ENCODE assay signal across 7 mouse cellular contexts in the genomic region with DNA sequence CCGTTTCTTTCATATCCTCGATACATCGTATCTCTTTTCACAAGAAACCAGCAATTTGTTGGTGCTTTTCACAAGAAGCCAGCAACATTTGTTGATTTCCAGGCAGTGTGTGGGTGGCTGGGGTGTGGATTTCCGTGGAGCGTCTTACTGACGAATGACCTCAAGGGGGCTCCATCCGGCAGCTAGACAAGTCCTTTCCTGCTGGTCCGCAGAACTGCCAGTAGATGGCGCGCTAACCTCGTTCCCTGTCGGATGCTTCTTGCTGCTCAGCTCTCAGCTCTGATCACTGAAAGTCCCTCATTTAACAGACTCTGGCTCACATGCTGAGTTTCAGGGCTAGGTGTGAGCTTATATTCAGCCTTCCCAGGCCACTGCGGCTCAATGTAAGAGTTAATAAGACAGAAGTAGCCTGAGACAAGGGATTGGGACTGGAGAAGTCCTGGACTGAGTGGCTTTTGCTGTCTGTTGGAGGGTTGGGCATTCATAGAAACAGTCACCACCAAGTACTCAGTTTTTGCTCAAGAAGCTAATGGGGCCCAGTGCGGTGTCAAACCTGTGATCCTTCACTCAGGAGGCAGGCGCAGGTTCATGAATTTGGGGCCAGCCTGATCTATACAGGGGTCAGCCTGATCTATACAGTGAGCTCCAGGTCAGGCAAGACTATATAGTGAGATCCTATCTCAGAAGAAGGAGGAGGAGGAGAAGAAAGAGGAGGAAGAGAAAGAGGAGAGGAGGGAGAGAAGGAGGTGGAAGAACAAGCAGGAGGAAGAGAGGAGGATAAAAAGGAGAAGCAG. TPM values are rescaled to one million over a fixed set of nuclear protein-coding genes. Genes with fewer than 3 reads are reported as not detected.
DNase-seq lines count a peak whose midpoint lies in the region; ATAC-seq and TF ChIP-seq lines count a peak whose summit lies in the region.

No protein-coding gene starts in this region.

- H3K36me3 ChIP-seq in midbrain, embryonic 15.5 days (replicated peaks), result no peaks in the 10 kb centered on the region
- no peaks in the 10 kb centered on the region for H3K36me3 ChIP-seq in spleen, adult 2 months (ENCODE audit: control insufficient read depth, insufficient read depth, low read length)

- H3K27me3 ChIP-seq in midbrain, embryonic 15.5 days (replicated peaks), result peaks cover 24% of the 10 kb centered on the region
- no peaks in the 10 kb centered on the region for H3K27me3 ChIP-seq in spleen, adult 2 months (ENCODE audit: control insufficient read depth, insufficient read depth, low read length)

- DNase-seq in adrenal gland, adult 2 months, result peak; percentile 88
- peak; percentile 99 for DNase-seq in embryo, embryonic 10 days (ENCODE audit: low spot score)
- peak; percentile 89 for DNase-seq in gastrocnemius, postnatal 14 days
- peak; percentile 69 for DNase-seq in kidney, adult 11 months
- peak; percentile 90 for DNase-seq in left cerebral cortex, postnatal 4 days
- peak; percentile 82 to 84 for DNase-seq in spleen, adult 2 months (ENCODE audit: low read depth in 1 of 2, low spot score in 2 of 2)

- H3K9me3 ChIP-seq in midbrain, embryonic 15.5 days, result no peaks in the 10 kb centered on the region

- TF ChIP-seq CTCF in spleen, adult 2 months (IDR thresholded peaks at IDR 0.05; ENCODE audit: extremely low read depth, insufficient read depth, insufficient read length, insufficient replicate concordance), result peak; percentile 100

- H3K27ac ChIP-seq in midbrain, embryonic 15.5 days, result no peak overlapping the region
- H3K27ac ChIP-seq in spleen, adult 2 months (ENCODE audit: insufficient read depth, low read length), result no peak overlapping the region

- no peak overlapping the region for H3K4me2 ChIP-seq in midbrain, embryonic 15.5 days

- H3K4me3 ChIP-seq in midbrain, embryonic 15.5 days, result no peak overlapping the region
- H3K4me3 ChIP-seq in spleen, adult 2 months (ENCODE audit: extremely low read depth, insufficient read depth, insufficient read length), result no peak overlapping the region

- no peak overlapping the region for H3K9ac ChIP-seq in midbrain, embryonic 15.5 days

- 12% methylated on average over 15 of the region's 15 CpGs for WGBS in midbrain, embryonic 15.5 days
- 11% methylated on average over 15 of the region's 15 CpGs for WGBS in spleen, adult 2 months

- peak; percentile 78 for ATAC-seq in midbrain, embryonic 15.5 days (replicated peaks)

- no peak for TF ChIP-seq POLR2A in spleen, adult 2 months (IDR thresholded peaks at IDR 0.05; ENCODE audit: low read depth, low read length)

- intact Hi-C loops in gastrocnemius, postnatal 14 days (cut with DNase I; ENCODE audit: low total_unique reads), result loop anchor here (2.0 to 5.0 kb wide), 2 partner anchors 69 to 230 kb away; a partner anchor contains a TSS
- intact Hi-C loops in left cerebral cortex, postnatal 4 days (cut with DNase I), result loop anchor here (5.0 kb wide), 1 partner anchor 70 kb away; no protein-coding TSS in a partner anchor

- no peaks in the 10 kb centered on the region for H3K4me1 ChIP-seq in midbrain, embryonic 15.5 days
- no peaks in the 10 kb centered on the region for H3K4me1 ChIP-seq in spleen, adult 2 months (ENCODE audit: control insufficient read depth, insufficient read depth, insufficient read length)

RNA-seq across cellular contexts. Expression of a gene that starts 19.0 kb away (rescaled TPM):
- total RNA-seq in adrenal gland, adult 2 months (2021), result 1 to 10 TPM; 2.3 to 2.9 TPM
- polyA plus RNA-seq in adrenal gland, adult 2 months (2012; rRNA removed), result 5.0 and 5.5 TPM in 2 replicates
- total RNA-seq in gastrocnemius, postnatal 14 days (2021), result under 1 TPM; 0.31 to 0.44 TPM
- total RNA-seq in left cerebral cortex, postnatal 4 days (2021), result under 1 TPM; 0.89 to 0.94 TPM
- 0.96 and 1.2 TPM in 2 replicates for polyA plus RNA-seq in midbrain, embryonic 15.5 days (2015; fragmentation: Nextera tagmentation; extraction: Ambion mirVana)
- 20.8 and 26.8 TPM in 2 replicates for polyA plus RNA-seq in spleen, adult 2 months (2012; rRNA removed)

RNA-seq across cellular contexts. Expression of a gene that starts 54.3 kb away (rescaled TPM):
- not detected for total RNA-seq in adrenal gland, adult 2 months (2021)
- polyA plus RNA-seq in adrenal gland, adult 2 months (2012; rRNA removed), result not detected in 2 replicates
- not detected for total RNA-seq in gastrocnemius, postnatal 14 days (2021)
- total RNA-seq in left cerebral cortex, postnatal 4 days (2021), result not detected
- polyA plus RNA-seq in midbrain, embryonic 15.5 days (2015; fragmentation: Nextera tagmentation; extraction: Ambion mirVana), result 3.9 and 6.1 TPM in 2 replicates
- not detected in 2 replicates for polyA plus RNA-seq in spleen, adult 2 months (2012; rRNA removed)
